Mouse (Mus musculus) hindbrain, embryonic 11.5 days (tissue): ENCODE data around the gene Rraga. TPM values are rescaled to one million over a fixed set of nuclear protein-coding genes. Genes with fewer than 3 reads are reported as not detected.
"Not testable (repeated sequence)": the region's sequence is repeated elsewhere in the genome, so short reads cannot be mapped to it uniquely, and the experiment has no call there.

Experiments
- ATAC-seq: fragments of 200-750 bp; cut with Nextera tagmentation; 2 replicates; pipeline ENCODE4 v1.8.0; 2017; ENCODE audit warnings: mild to moderate bottlenecking, moderate TSS enrichment, moderate library complexity; ENCODE audit not compliant: low FRiP score
- DNase-seq: peaks from one replicate; pipeline ENCODE4 v3.0.0-alpha.2; 2015; ENCODE audit warnings: low spot score
- H3K27ac ChIP-seq: fragments of 300-500 bp; sonication (generic); 2 replicates; pipeline ENCODE4 v1.5.1; 2014; ENCODE audit warnings: mild to moderate bottlenecking, low read depth, low read length
- H3K27me3 ChIP-seq: fragments of 300-500 bp; sonication (generic); 2 replicates; pipeline ENCODE4 v1.6.1; 2014; ENCODE audit warnings: mild to moderate bottlenecking, low read length, moderate library complexity, mixed read lengths; ENCODE audit not compliant: control insufficient read depth, insufficient read depth
- H3K36me3 ChIP-seq: fragments of 300-500 bp; sonication (generic); 2 replicates; pipeline ENCODE4 v1.6.1; 2014; ENCODE audit warnings: mild to moderate bottlenecking, low read length, moderate library complexity, mixed read lengths; ENCODE audit not compliant: control insufficient read depth, insufficient read depth
- H3K4me1 ChIP-seq: fragments of 300-500 bp; sonication (generic); replicated peaks from 2 replicates; pipeline ENCODE4 v1.6.1; 2014; ENCODE audit warnings: low read length, mixed read lengths; ENCODE audit not compliant: control insufficient read depth, insufficient read depth
- H3K4me2 ChIP-seq: fragments of 300-500 bp; sonication (generic); replicated peaks from 2 replicates; pipeline ENCODE4 v1.6.1; 2014; ENCODE audit warnings: mild to moderate bottlenecking, low read depth, low read length
- H3K4me3 ChIP-seq: fragments of 300-500 bp; sonication (generic); 2 replicates; pipeline ENCODE4 v1.5.1; 2014; ENCODE audit warnings: low read depth, low read length
- H3K9ac ChIP-seq: fragments of 300-500 bp; sonication (generic); 2 replicates; pipeline ENCODE4 v1.6.1; 2014; ENCODE audit warnings: low read depth, low read length
- H3K9me3 ChIP-seq: fragments of 300-500 bp; sonication (generic); 2 replicates; pipeline ENCODE4 v1.6.1; 2016; ENCODE audit warnings: low read length; ENCODE audit not compliant: control insufficient read depth
- WGBS: fragments of 180-500 bp; shearing (Covaris S2); extraction: QIAGEN DNeasy Blood & Tissue Kit; methylation state at CpG from one replicate; pipeline ENCODE4 v1.1.7; 2014; 5-methylcytosine and 5-hydroxymethylcytosine counted together
- polyA plus RNA-seq: library from polyadenylated mRNA; unstranded; fragments of >200 nt; fragmentation: Nextera tagmentation; extraction: Ambion mirVana; gene quantifications from 2 replicates; pipeline ENCODE4 v1.2.1, GENCODE M21; 2014

Gene Rraga
- polyA plus RNA-seq, 1 experiment from 2014 or later = 109 TPM

DNA sequence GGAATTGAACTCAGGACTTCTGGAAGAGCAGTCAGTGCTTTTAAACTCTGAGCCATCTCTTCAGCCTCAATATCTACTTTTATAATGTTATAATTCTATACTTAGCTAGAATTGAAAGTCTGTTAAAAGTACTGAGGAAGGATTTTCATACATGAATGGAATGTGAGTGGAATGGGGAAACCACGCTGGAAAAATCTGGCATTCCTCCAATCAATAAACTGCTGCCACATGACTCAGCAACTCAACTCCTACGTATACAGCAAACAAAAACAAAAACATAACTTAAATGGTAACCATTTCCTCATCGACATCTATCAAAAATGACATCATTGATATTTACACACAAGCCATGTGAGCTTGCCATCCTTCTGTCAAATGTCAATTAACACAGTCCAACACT lies 46.6 kb downstream of the Rraga start:
- ATAC-seq (no peak), DNase-seq (no peak)
- H3K4me3 ChIP-seq = no peak overlapping the region
- no peaks in the 10 kb centered on the region for H3K9me3 ChIP-seq
- H3K9ac ChIP-seq = no peak overlapping the region
- H3K27ac ChIP-seq = no peak overlapping the region
- H3K36me3 ChIP-seq = no peaks in the 10 kb centered on the region
- H3K27me3 ChIP-seq = no peaks in the 10 kb centered on the region
- H3K4me1 ChIP-seq = no peaks in the 10 kb centered on the region
- H3K4me2 ChIP-seq = no peak overlapping the region
- WGBS = 78% methylated on average over 3 of the region's 3 CpGs

DNA sequence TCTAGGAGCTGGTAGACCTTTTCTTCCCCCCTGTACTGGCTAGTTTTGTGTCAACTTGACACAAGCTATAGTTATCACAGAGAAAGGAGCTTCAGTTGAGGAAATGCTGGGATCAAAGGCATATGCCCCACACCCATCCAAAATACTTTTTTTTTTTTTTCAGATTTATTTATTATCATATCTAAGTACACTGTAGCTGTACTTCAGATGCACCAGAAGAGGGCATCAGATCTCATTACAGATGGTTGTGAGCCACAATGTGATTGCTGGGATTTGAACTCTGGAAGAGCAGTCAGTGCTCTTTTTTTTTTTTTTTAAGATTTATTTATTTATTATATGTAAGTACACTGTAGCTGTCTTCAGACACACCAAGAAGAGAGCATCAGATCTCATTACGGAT lies 47.1 kb downstream of the Rraga start:
- not testable (repeated sequence) for H3K4me3 ChIP-seq, H3K27me3 ChIP-seq, H3K9me3 ChIP-seq, H3K36me3 ChIP-seq, H3K4me2 ChIP-seq, H3K9ac ChIP-seq, DNase-seq, H3K4me1 ChIP-seq, ATAC-seq, H3K27ac ChIP-seq
- WGBS = 86% methylated on average over 1 of the region's 1 CpGs

DNA sequence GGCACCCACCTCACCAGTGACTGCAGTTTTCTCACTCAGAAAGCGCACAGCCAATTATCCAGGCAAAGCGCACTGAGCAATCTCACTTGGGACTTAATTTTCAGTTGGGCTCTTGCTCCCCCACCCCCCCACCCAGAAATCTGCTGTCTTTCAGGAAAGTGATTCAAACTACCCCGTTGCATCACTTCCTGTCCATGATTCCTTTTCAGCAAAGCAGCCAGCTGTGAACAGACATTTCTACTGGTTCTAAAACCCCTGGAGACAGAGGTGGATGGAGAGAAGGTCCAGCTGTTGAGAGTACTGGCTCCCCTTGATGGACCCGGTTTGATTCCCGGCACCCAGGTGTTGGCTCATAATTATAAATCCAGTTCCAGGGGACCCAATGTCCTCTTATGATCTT lies 50.0 kb downstream of the Rraga start:
- ATAC-seq (no peak), DNase-seq (no peak)
- no peak overlapping the region for H3K9ac ChIP-seq
- H3K27me3 ChIP-seq = no peaks in the 10 kb centered on the region
- H3K9me3 ChIP-seq = no peaks in the 10 kb centered on the region
- H3K4me3 ChIP-seq = no peak overlapping the region
- WGBS = 89% methylated on average over 5 of the region's 5 CpGs
- H3K4me1 ChIP-seq = no peaks in the 10 kb centered on the region
- H3K36me3 ChIP-seq = no peaks in the 10 kb centered on the region
- H3K27ac ChIP-seq = no peak overlapping the region
- no peak overlapping the region for H3K4me2 ChIP-seq

DNA sequence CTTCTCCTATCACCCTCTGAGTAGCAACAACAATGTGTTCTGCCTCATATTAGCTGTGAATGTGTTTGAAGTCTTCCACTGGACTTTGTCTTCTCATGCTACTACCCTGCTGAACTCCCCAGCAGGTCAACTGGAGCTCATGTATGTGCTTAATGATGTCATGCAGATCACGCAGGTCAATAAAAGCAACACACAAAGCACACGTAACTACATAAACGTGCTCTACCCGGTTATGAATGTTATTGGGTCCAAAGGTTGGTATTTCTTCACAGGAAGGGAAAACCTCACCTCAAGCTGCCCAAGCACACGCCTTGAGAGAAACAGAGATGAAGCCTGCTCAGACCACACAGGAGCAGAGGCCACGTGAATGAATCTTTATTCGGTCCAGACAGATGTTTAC lies 51.0 kb downstream of the Rraga start:
- H3K9me3 ChIP-seq = not testable (repeated sequence)

More for the DNA sequence above, 51.0 kb downstream of the Rraga start:
- not testable (repeated sequence) for H3K27ac ChIP-seq, H3K27me3 ChIP-seq, DNase-seq, H3K36me3 ChIP-seq, H3K4me2 ChIP-seq, H3K9ac ChIP-seq, H3K4me3 ChIP-seq, H3K4me1 ChIP-seq, ATAC-seq
- WGBS = 92% methylated on average over 7 of the region's 7 CpGs

Other genes starting within 250 kb of the Rraga start
- not detected in 2 replicates for gene Saxo1, start 17.3 kb upstream of the Rraga start, polyA plus RNA-seq
- 27.4 and 28.5 TPM in 2 replicates for gene Haus6, start 36.4 kb downstream of the Rraga start, polyA plus RNA-seq
- gene Plin2, start 94.4 kb downstream of the Rraga start, polyA plus RNA-seq = 78.4 and 80.7 TPM in 2 replicates
- gene Dennd4c, start 172.9 kb downstream of the Rraga start, polyA plus RNA-seq = 5.7 and 7.4 TPM in 2 replicates